Mouse (Mus musculus) heart, adult 18-20 months (tissue): ENCODE measurements at regions not wholly inside any gene's neighbourhood (a gene's known extent, or its start where the extent isn't known, plus 50 kb on each side); places are given as distances from the start of the nearest gene placed in this dataset.
A peak's percentile ranks its signal among the peaks of the same experiment; 100 is the strongest.

ENCODE experiments used
- DNase-seq, 2 experiments: peaks; one replicate each; pipeline ENCODE4 v3.0.0; 2021 to 2022; ENCODE audit warnings: mixed read lengths in 1 of 2

DNA sequence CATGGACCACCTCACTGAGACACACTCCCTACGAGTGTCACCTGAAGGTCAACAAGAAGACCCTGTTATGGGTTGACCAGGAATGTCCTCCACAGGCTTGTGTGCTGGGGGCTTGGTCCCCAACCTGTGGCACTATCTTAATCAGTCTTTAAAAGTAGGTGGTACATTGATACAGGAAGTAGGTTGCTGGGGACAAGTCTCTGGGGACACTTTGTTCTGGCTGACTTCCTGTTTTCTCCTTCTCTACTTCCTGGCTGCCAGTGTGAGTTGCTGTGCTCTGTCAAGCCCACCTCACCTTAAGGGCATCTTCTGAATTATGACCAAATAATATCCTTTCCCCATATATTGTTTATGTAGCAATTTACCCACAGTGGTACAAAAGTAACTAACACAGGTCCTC, 96.1 kb downstream of the Cct6b start:
- DNase-seq, result peak in 1 of 2 experiments; percentile 14

DNA sequence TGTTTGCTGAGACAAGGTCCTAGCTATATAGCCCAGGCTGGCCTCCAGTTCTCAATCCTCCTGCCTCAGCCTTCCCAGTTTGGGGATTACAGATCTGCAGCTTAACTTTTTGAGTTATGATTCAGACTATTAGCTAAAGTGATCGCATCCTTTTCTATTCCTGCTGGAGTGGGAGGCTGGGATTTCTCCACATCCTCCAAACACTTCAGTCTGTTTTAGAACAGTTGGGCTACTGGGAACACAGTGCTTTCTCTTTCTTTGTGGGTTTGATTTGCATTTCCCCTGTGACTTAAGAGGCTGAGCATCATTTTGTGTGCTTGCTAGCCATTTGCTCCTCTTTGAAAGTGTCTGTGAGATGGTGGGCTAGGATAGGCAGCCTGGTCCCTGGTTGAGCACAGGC, 100.0 kb downstream of the Cct6b start:
- no peak for DNase-seq

DNA sequence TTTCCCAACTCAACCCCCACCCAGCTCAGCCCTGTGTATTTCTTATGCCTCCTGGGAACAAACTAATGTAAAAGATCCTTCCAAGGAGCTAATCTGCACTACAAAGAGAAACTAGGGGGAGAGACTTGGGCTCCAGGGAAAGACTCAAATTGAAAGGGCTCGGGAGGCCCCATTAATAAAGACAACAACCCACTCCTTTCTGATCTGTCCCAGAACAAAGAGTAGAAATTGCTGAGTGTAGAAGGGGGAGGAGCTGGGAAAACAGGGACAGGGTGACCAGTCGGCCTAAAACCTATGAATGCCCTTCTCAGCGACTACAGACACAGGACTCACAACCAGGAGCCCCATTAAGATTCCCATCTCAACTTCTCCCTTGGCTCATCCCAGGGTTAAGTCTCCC, 102.0 kb downstream of the Cct6b start:
- no peak for DNase-seq

DNA sequence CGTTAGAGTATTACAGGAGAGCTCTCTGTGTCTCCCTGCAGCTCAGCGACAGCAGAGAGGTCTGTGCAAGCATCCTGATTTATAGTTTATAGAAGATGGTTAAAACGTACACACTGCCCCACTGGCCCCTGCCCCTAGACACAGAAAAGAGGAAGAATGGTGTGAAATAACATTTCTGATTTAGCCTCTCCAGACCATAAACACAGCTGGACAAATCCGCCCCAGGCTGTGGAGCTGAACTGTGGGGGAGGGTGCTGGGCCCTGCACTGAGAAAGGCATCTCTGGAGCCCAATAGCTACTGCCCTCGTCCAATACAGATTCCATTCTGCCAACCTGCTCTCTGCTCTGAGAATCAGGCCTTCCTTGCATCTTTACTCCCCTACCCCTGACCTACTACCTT, 112.4 kb downstream of the Cct6b start:
- DNase-seq, result no peak

DNA sequence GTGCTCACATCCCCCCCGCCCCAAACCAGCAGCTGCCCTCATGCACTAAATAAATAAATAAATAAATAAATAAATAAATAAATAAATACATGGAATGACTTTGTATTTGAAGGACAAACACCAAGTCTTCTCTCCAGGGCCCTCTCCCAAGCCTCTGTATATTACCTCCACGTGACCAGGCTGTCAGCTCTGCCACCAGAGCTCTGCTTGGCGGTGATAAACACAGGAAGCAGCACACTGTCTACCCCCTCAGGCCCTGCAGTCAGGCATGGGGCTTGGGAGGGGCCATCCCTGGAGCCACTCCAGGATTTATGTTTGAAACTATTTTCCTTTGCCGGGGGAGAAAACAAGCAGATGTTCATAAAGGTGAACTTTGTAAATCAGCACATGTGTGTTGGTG, 125.6 kb downstream of the Cct6b start:
- DNase-seq, result no peak

DNA sequence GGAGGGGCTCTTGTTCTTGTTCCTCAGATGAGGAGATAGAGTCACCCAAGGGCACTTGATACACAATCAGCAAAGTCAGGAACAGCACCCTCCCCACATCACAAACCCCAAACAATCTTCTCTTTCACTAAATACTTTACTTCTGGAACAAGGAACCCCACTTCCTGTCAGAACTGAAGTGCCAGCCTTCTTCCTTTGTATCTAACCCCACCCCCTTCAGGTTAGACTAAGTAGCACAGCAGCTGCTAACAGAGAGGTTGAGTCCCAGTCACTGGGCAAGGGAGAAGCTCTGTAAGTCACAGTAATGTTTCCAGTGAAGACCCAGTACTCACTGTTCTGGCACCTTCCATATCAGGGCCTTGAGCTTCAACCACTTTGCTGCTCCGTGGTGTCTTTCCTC, 131.9 kb downstream of the Cct6b start:
- no peak for DNase-seq

DNA sequence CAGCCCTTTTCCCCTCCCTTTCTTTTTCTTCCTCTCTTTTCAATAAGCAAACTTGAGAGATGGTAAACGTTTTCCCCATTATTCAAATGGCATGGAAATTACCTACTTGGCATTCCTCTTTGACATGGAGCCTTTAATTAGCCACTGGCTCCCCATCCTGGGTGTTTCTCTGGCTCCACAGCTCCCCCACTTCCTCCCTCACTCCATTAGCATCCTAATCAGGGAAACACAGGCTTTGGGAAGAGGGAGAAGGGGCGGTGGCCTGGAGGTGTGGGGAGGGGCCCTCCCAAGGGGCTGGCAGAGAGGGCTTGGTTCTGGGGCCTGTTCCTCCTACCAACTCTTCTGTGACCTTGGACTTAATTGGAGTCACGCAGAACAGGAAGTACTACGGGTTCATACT, 132.7 kb downstream of the Cct6b start:
- no peak for DNase-seq

DNA sequence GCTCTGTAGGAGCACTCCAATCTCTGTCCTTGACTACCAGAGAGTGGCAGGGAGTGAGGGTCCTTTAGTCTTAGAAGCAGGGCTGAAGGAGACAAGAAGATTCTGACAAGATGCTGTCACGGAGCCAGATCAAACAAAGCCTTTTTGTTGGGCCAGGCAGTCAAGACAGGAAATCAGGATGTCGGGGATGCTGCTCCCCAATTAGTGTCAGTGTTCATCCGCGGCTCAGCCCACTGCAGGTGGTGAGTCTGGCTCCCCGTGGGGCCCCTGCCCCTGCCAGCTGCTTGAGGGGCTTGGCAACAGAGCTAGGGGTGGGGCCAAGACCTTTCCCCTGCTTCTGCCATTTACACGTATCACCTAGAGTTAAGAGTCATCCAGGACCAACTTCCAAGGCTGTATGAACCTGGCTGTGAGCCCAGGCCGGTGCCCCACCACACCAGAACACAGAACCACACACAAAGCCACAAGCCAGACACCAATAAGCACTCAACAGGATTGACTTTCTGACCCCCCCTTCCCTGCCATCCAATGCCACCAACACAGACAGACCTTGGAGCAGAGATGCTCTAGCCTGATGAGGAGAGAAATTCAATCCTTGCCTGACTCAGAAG, 137.5 kb downstream of the Cct6b start:
- DNase-seq, result no peak

DNA sequence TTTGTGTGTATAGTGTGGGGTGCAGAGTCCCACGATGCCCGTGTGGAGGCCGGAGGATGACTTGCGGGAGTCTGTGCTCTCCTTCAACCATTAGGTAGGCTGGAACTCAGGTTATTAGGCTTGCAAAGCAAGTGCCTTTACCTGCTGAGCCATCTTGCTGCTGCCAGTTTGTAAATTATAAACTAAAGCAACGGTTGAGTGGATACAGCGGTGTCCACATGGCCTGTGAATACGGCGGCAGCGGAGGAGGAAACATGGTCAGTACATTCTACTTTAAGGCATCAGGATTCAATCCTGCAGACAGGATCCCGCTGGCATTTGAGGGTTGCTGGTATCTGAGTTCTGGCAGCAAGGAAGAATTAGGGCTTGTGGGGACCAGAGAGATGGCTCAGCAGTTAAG, 143.1 kb downstream of the Cct6b start:
- no peak for DNase-seq

DNA sequence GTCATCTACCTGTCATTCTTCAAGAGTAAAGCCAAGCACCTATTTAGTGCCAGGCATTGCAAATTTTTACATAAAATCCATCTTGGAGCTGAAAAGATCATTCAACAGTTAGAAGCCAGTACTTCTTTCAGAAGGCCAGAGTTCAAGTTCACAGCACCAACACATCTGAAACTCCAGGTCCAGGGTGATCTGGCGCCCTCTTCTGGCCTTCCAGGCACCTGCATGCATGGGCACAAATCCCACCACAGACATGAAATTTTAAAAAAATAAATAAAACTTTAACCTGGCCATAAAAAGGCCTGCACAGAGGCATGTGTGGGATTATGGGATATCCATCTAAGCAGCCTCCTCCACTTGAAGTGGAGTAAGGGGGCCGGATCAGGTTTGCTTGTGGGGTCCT, 144.7 kb downstream of the Cct6b start:
- DNase-seq, result no peak

DNA sequence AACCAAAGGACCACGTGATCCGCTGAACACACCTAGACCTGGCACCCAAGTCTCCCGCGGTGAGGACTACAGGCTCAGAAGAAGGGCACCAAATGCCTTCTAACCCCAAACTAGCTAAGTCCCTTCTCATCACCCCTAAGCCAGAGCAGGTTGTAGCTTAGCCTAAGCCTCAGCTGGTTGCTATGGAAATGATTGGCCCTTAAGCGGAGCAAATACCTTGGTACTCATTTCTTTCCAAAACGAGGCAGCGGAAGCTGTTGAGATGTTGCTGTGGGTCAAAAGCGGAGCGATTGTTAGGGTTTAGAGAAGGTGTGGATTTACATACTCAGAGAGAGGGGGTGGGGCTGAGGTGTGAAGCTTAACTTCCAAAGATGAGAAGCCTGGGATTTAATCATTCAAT, 145.7 kb downstream of the Cct6b start:
- no peak for DNase-seq

DNA sequence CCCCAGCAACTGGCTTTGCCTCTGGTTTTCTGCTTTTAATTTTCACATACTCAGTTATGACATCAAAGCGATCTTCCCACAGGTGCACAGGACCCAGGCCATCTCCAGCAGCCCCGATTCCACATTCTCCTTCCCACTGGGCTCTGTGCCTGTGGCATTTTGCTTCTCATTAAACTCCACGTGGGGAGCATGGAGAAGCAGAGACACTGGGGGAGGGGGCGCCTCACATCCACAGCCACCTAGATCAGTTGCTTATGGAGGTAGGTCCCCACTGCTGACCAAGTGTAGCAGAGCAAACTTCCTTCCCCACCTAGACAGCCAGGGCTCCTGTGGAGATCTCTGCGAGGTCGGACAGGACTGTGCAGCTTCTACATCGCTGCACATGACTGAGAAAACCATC, 147.3 kb downstream of the Cct6b start:
- no peak for DNase-seq

DNA sequence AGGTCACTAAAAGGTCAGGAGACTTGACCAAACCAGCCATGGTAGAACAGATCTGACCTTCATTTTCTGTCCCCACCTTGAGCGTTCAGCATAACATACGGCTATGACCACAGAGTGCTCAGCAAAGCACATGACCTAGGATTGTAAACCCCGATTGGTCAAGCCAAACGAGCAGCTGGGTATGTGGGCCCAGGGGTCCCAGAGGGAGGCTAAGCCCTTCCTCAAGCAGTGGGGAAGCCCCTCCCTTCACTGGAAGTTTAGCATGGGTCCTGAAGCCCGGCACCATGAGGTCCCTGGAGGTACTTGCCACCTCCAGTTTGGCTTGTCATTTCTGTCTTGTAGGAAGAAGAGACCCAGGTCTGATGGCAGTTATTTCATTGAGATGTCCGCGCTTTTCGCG, 149.8 kb downstream of the Cct6b start:
- DNase-seq, result no peak

DNA sequence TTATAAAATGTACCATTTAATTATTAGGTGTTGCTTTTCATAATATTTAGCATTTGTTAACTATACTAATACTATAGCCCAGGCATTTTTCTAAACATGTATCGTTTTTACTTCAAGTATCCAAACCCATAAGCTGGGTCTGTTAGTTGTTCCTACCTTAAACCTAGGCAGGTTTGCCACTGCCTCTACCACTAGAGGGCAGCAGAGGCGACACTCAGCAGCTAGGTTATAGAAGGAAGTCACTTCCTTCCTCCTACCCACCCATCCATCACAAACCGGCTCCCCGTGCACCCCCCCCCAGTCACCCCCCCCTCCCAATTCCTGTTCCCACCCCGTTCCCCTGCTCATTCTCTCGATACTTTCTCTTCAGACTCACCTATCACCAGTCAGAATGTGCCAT, 150.6 kb downstream of the Cct6b start:
- peak; percentile 56 to 80 for DNase-seq

DNA sequence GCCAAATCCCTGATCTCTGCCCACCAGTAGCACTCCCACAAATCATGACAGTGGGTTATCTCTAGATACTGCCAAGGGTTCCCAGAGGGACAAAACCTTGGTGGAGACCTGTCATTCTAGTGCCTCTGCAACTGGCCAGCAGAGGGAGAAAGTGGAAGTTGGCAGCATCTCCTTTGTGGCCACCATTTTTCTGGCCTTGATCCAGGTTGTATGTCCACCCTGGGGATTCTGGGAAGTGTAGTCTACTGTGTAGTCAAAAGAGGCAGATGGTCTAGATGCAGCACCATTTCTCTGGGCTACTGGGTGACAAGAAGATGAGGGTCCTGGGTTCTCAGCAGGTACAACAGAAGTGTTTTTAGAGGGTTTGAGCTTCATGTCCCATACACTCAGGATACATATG, 152.1 kb downstream of the Cct6b start:
- DNase-seq, result peak; percentile 25 to 29

DNA sequence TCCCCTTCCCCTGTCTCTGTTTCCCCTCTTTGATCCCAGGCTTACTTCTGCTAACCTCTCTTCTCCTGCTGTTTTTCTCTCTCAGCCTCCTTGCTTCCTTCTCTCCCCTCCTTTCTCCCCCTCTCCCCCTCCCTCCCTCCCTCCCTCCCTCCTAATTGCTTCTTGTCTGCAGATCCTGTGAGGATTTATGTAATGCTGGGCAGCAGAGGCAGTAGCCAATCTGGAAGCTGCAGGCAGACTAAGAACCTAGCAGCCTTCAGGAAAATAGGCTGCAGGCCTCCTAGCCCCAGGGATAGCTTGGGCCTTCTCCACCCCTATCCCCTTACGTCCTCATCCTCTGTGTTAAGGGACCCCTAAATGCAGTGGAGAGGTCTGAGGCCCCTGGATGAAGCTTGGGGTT, 155.2 kb downstream of the Cct6b start:
- no peak for DNase-seq

DNA sequence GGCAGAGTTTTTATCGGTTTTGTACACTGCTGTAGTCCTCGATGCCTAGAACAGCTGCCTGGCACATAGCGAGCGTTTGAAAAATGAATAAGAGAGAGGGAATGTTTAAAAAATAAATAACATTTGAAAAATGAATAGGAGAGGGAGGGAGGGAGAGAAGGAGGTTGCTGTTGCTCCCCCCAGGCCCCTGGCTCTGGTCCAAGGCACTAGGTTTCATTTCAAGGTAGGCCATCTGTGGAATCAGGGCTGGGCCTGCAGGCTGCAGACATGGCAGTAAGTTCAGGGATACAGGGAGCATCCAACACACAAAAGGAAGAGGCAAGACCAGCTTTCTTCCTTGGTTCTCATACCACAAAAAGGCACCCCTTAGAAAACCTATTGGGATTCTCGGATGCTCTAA, 156.5 kb downstream of the Cct6b start:
- no peak for DNase-seq

DNA sequence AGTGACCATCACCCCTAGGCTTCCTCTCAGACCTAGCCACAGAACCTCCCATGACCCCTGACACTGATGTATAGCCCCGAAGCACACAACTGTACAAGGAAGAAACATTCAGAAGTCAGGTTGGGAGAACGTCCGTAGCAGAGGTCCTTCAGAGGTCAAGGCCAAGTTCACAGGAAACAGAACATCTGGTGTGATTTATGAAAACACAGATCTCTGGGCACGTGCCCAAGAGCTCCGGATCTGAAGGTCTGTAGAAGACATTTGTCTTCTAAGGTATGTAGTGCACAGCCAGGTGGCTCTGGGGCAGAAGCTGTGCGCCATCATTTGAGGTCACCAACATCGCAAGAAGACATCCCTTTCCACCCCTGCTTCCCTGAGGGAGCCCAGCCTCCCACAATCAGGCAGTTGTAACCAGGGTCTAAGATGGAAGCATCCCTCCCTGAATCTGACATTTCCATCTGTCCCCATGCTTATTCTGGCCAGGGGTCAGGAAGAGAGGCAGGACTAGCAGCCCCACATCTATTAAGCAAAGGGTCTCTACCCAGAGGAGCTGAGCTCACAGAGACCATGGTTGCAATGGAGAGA, 159.8 kb downstream of the Cct6b start:
- peak in 1 of 2 experiments; percentile 3 for DNase-seq

DNA sequence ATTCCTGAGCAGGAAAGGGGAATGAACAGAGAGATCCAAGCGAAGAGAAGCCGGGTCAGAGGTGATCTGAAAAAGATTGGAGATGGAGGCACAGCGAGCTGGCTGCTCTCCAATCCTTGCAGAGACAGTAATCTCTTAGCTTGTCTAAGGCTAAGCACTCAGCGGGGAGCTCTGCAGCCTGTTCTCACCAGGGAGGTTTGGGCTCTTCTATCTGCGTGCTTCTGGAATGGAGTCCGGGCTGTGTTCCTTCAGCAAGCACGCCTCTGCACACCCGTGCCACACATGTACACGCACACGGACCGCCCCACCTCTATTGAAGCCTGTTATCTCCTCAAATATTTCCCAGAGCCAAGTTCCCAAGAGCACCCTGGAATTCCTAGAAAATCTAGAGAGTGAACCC, 161.3 kb downstream of the Cct6b start:
- peak; percentile 14 to 24 for DNase-seq

DNA sequence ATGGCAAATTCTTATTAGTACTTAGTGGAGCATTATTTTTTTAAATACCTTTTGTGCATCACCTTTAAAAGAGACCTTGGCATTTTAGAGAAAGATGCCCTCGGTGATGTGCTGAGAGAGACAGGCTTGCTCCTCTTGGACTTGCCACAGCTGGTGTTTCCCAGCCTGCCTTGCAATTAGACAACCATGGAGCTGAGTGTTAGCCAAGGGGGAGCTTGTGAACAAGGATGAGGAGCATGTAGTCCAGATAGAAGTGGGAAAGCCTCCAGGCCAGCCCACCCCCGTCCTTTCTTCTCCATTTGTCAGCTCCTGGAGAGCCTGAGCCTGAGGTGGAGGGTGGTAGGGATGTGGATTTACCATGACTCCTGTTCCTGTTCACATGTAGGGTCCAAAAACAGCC, 161.9 kb downstream of the Cct6b start:
- DNase-seq, result no peak

DNA sequence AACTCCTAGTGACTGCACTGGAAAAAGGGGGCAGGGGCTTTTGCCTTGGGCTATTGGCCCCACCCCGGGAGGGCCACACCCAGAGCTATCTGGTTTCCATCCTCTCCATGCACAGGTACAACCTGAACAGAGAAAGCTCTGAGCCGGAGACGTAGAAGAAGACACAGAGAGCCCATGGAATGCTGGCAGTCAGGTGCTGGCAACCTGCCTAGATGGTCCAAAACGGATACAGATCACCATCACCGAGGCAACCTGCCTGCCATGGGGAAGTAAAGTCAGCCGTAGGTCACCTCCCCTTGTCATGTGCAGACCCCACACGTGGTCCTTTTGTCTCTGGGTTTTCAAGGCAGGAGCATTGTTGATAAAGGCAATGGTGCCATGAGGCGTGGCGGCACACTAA, 164.0 kb downstream of the Cct6b start:
- DNase-seq, result no peak

DNA sequence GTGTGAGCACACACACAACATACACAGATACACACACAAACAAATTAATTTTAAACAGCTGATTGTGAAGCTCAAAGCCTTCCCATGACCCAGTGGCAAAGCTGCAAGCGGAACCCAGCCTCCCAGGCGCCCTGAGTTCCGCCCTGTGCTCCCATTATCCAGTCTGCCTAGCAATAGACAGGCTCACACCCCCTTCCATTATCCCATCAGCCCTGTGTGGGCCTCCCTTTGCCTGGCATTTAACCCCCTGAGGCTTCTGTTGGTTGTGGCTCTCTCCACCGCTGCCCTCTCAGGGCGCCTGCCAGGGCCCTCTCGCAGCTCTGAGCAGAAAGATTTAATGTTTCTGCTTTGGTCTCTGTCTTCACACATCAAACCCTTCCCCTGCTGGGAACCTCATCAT, 166.4 kb downstream of the Cct6b start:
- DNase-seq, result no peak

DNA sequence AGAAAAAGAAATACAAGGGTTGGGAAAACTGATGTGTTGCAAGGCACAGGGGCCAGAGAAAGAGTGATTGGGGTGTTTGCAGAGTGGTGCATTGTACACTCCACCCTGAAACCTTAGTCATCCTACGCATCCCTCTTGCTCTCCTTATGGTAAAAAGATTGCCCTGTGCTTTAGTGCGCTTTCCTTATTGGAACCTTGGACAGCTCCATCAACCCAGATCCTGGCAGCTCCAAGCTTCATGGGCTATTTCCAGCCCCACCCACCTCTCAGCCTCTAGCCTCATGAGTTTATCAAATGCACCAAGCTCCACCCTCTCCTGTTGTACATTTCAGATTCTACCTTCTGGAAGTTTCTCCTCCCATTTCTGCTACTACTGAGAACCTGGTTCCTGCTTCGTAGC, 167.3 kb downstream of the Cct6b start:
- DNase-seq, result no peak

DNA sequence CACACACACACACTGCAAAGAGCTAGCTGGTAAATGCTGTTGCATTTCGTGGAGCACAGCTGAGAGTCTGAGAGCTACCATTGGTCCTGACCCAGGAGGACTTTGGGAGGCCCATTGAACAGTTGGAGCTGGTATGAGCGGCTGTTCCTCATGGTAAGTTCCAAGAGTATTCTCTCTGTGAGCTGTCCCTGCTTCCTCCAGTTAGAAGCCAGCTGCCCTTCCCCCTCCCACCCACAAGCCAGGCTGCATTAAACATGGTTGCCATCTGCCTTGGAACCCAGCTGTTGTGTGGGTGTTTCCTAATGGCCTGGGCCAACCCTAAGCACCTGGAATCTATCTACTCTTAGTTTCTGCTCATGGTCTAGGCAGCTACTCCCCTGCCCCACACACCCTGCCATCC, 174.4 kb downstream of the Cct6b start:
- no peak for DNase-seq

DNA sequence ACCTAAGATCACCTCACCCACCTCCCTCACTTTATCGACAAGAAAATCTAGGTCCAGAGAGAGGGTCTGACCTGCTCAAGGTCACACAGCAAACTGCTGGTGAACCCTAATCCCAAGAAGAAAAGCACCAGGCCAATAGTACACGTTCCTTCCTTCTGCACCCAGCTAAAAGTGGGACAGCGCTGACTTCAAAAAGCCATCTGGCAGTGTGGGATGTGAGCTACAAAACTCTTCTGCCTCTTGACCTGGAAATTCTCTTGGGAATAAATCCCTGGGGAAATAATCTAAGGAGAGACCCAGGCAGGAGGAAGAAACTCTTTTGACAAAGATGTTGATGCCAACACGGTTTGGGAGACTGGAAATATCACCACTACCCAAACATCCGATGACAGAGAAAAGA, 175.4 kb downstream of the Cct6b start:
- no peak for DNase-seq
